Mouse (Mus musculus): Measurements from ENCODE around the gene Ifngr2. TPM values are rescaled to one million over a fixed set of nuclear protein-coding genes. Genes with fewer than 3 reads are reported as not detected.

The Ifngr2 gene
- polyA plus RNA-seq, 1 experiment = 5.0 TPM

GRCm38 (mm10) chr16:91553625-91554024 is 6.8 kb downstream of the Ifngr2 start:
- H3K27me3 ChIP-seq (ENCODE audit: control insufficient read depth, insufficient read depth, low read length, poor library complexity, severe bottlenecking) = no peaks in the 10 kb centered on the region
- TF ChIP-seq CTCF (IDR thresholded peaks at IDR 0.05; ENCODE audit: low read depth, low read length) (no peak), EP300 (IDR thresholded peaks at IDR 0.05; ENCODE audit: insufficient read depth, low read depth, low read length) (no peak), POLR2A (IDR thresholded peaks at IDR 0.05; ENCODE audit: insufficient read depth, low read length) (no peak)
- no peak overlapping the region for H3K4me3 ChIP-seq (ENCODE audit: low read depth, low read length)
- H3K36me3 ChIP-seq (ENCODE audit: control insufficient read depth, insufficient read depth, low read length, poor library complexity, severe bottlenecking) = no peaks in the 10 kb centered on the region
- no peaks in the 10 kb centered on the region for H3K9me3 ChIP-seq (replicated peaks; ENCODE audit: control insufficient read depth, insufficient read depth, low read length, poor library complexity, severe bottlenecking)
- H3K4me1 ChIP-seq (ENCODE audit: control insufficient read depth, insufficient read depth, low read length) = peaks cover 7% of the 10 kb centered on the region
- no peak overlapping the region for H3K27ac ChIP-seq (ENCODE audit: insufficient read depth, low read length)
- no peak overlapping the region for H3K9ac ChIP-seq (ENCODE audit: low read depth, poor library complexity, severe bottlenecking)

GRCm38 (mm10) chr16:91555017-91555605 is 8.2 kb downstream of the Ifngr2 start:
- H3K4me3 ChIP-seq (ENCODE audit: low read depth, low read length) = no peak overlapping the region
- no peaks in the 10 kb centered on the region for H3K9me3 ChIP-seq (replicated peaks; ENCODE audit: control insufficient read depth, insufficient read depth, low read length, poor library complexity, severe bottlenecking)
- no peak overlapping the region for H3K9ac ChIP-seq (ENCODE audit: low read depth, poor library complexity, severe bottlenecking)
- no peak for TF ChIP-seq CTCF (IDR thresholded peaks at IDR 0.05; ENCODE audit: low read depth, low read length)
- TF ChIP-seq POLR2A (IDR thresholded peaks at IDR 0.05; ENCODE audit: insufficient read depth, low read length) = no peak
- no peak for TF ChIP-seq EP300 (IDR thresholded peaks at IDR 0.05; ENCODE audit: insufficient read depth, low read depth, low read length)
- H3K36me3 ChIP-seq (ENCODE audit: control insufficient read depth, insufficient read depth, low read length, poor library complexity, severe bottlenecking) = no peaks in the 10 kb centered on the region
- no peaks in the 10 kb centered on the region for H3K27me3 ChIP-seq (ENCODE audit: control insufficient read depth, insufficient read depth, low read length, poor library complexity, severe bottlenecking)
- H3K4me1 ChIP-seq (ENCODE audit: control insufficient read depth, insufficient read depth, low read length) = peaks cover 7% of the 10 kb centered on the region
- no peak overlapping the region for H3K27ac ChIP-seq (ENCODE audit: insufficient read depth, low read length)

- H3K27me3 ChIP-seq (ENCODE audit: control insufficient read depth, insufficient read depth, low read length, poor library complexity, severe bottlenecking) = no peaks in the 10 kb centered on the region
- TF ChIP-seq POLR2A (IDR thresholded peaks at IDR 0.05; ENCODE audit: insufficient read depth, low read length) (no peak), CTCF (IDR thresholded peaks at IDR 0.05; ENCODE audit: low read depth, low read length) (no peak), EP300 (IDR thresholded peaks at IDR 0.05; ENCODE audit: insufficient read depth, low read depth, low read length) (no peak)
- H3K4me1 ChIP-seq (ENCODE audit: control insufficient read depth, insufficient read depth, low read length) = peaks cover 7% of the 10 kb centered on the region
- no peak overlapping the region for H3K9ac ChIP-seq (ENCODE audit: low read depth, poor library complexity, severe bottlenecking)
- no peaks in the 10 kb centered on the region for H3K36me3 ChIP-seq (ENCODE audit: control insufficient read depth, insufficient read depth, low read length, poor library complexity, severe bottlenecking)
- no peak overlapping the region for H3K4me3 ChIP-seq (ENCODE audit: low read depth, low read length)
- no peaks in the 10 kb centered on the region for H3K9me3 ChIP-seq (replicated peaks; ENCODE audit: control insufficient read depth, insufficient read depth, low read length, poor library complexity, severe bottlenecking)
- no peak overlapping the region for H3K27ac ChIP-seq (ENCODE audit: insufficient read depth, low read length)
These were observed 9.8 kb downstream of the Ifngr2 start for GRCm38 (mm10) chr16:91556659-91557058.

DNA sequence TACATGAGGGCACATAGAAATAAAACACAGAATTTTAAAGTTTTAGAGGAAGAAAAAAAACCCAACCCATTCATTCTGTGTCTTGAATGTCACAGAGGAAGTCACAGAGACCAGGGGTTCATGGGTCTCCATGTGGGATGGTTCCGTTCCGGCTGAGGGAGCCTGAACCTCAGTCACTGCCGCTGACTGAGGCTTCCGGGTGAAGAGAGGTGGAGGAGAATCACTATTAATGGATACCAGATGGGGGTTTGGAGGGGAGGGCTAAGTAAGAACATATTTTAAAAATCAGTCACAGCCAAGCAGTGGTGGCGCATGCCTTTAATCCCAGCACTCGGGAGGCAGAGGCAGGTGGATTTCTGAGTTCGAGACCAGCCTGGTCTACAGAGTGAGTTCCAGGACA is 10.3 kb downstream of the Ifngr2 start:
- Histone ChIP-seq H3K4me3 (ENCODE audit: low read depth, low read length) (no peak overlapping the region), H3K27me3 (ENCODE audit: control insufficient read depth, insufficient read depth, low read length, poor library complexity, severe bottlenecking) (no peaks in the 10 kb centered on the region), H3K36me3 (ENCODE audit: control insufficient read depth, insufficient read depth, low read length, poor library complexity, severe bottlenecking) (no peaks in the 10 kb centered on the region), H3K9ac (ENCODE audit: low read depth, poor library complexity, severe bottlenecking) (no peak overlapping the region), H3K4me1 (ENCODE audit: control insufficient read depth, insufficient read depth, low read length) (peaks cover 8% of the 10 kb centered on the region), H3K27ac (ENCODE audit: insufficient read depth, low read length) (no peak overlapping the region), H3K9me3 (replicated peaks; ENCODE audit: control insufficient read depth, insufficient read depth, low read length, poor library complexity, severe bottlenecking) (no peaks in the 10 kb centered on the region)
- TF ChIP-seq CTCF (IDR thresholded peaks at IDR 0.05; ENCODE audit: low read depth, low read length) (no peak), EP300 (IDR thresholded peaks at IDR 0.05; ENCODE audit: insufficient read depth, low read depth, low read length) (no peak), POLR2A (IDR thresholded peaks at IDR 0.05; ENCODE audit: insufficient read depth, low read length) (no peak)

DNA sequence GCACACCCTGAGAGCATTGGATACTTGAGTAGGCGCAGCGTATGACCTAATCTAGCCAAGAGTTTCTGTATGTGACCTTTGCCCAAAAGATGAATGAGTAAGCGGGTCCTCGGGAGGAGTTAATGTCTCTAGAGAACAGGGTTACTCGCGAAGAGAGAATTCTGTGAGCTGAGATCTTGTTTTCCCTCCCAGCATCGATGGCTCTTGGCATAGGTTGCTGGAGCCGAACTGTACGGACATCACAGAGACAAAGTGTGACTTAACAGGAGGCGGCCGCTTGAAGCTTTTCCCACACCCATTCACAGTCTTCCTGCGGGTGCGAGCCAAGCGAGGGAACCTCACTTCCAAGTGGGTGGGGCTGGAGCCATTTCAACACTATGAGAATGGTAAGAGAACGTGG is 10.8 kb downstream of the Ifngr2 start:
- Histone ChIP-seq H3K9me3 (replicated peaks; ENCODE audit: control insufficient read depth, insufficient read depth, low read length, poor library complexity, severe bottlenecking) (no peaks in the 10 kb centered on the region), H3K9ac (ENCODE audit: low read depth, poor library complexity, severe bottlenecking) (no peak overlapping the region), H3K27me3 (ENCODE audit: control insufficient read depth, insufficient read depth, low read length, poor library complexity, severe bottlenecking) (no peaks in the 10 kb centered on the region), H3K4me3 (ENCODE audit: low read depth, low read length) (no peak overlapping the region), H3K36me3 (ENCODE audit: control insufficient read depth, insufficient read depth, low read length, poor library complexity, severe bottlenecking) (no peaks in the 10 kb centered on the region), H3K27ac (ENCODE audit: insufficient read depth, low read length) (no peak overlapping the region), H3K4me1 (ENCODE audit: control insufficient read depth, insufficient read depth, low read length) (peaks cover 9% of the 10 kb centered on the region)
- TF ChIP-seq CTCF (IDR thresholded peaks at IDR 0.05; ENCODE audit: low read depth, low read length) (no peak), EP300 (IDR thresholded peaks at IDR 0.05; ENCODE audit: insufficient read depth, low read depth, low read length) (no peak), POLR2A (IDR thresholded peaks at IDR 0.05; ENCODE audit: insufficient read depth, low read length) (no peak)

- H3K27me3 ChIP-seq (ENCODE audit: control insufficient read depth, insufficient read depth, low read length, poor library complexity, severe bottlenecking) = no peaks in the 10 kb centered on the region
- no peak overlapping the region for H3K9ac ChIP-seq (ENCODE audit: low read depth, poor library complexity, severe bottlenecking)
- H3K4me3 ChIP-seq (ENCODE audit: low read depth, low read length) = no peak overlapping the region
- H3K36me3 ChIP-seq (ENCODE audit: control insufficient read depth, insufficient read depth, low read length, poor library complexity, severe bottlenecking) = no peaks in the 10 kb centered on the region
- H3K9me3 ChIP-seq (replicated peaks; ENCODE audit: control insufficient read depth, insufficient read depth, low read length, poor library complexity, severe bottlenecking) = 0 out of 2 replicates have a peak, but pooled peaks cover 3% of the 10 kb centered on the region
- H3K27ac ChIP-seq (ENCODE audit: insufficient read depth, low read length) = no peak overlapping the region
- TF ChIP-seq POLR2A (IDR thresholded peaks at IDR 0.05; ENCODE audit: insufficient read depth, low read length) = no peak
- TF ChIP-seq CTCF (IDR thresholded peaks at IDR 0.05; ENCODE audit: low read depth, low read length) = peak; percentile 54
- peaks cover 3% of the 10 kb centered on the region for H3K4me1 ChIP-seq (ENCODE audit: control insufficient read depth, insufficient read depth, low read length)
These were observed 14.2 kb downstream of the Ifngr2 start for GRCm38 (mm10) chr16:91561099-91561498.
